Mouse (Mus musculus): ENCODE results near the gene Cct3.

DNA sequence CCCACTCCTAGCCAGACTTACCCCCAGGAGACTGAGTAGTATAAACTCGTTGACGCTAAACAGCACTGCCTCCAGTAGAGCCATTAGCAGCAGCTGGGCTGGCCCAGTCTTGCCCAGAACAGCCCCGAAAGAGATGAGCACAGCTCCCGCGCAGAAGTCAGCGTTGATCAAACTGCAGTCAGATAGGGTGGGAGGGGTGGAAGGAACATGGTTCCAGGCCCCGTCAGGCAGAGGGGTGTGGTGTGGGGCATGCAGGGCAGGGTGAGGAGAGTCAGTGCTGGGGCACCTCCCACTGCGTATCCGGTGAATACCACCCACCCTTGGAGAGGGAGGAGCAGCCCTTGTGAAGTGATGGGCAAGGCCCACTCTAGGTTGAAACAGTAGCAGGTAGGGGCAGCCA, 49.2 kb upstream of the Cct3 start:
- TF ChIP-seq EP300 (IDR thresholded peaks at IDR 0.05; ENCODE audit: insufficient read depth, low read depth, low read length) (no peak), POLR2A (IDR thresholded peaks at IDR 0.05; ENCODE audit: insufficient read depth, low read depth, low read length) (no peak)
